Mouse (Mus musculus) CH12.LX (cell line): ENCODE results near the gene Gm17334. TPM values are rescaled to one million over a fixed set of nuclear protein-coding genes. Genes with fewer than 3 reads are reported as not detected.

Experiments
- DNase-seq: peaks from one replicate; pipeline ENCODE4 v3.0.0-alpha.2; 2013; ENCODE audit errors: extremely low read depth
- H3K27ac ChIP-seq: 2 replicates; pipeline ENCODE4 v1.5.1; 2012; ENCODE audit warnings: low read depth, mild to moderate bottlenecking, control low read depth, moderate library complexity; ENCODE audit not compliant: insufficient read depth
- H3K27me3 ChIP-seq: replicated peaks from 2 replicates; pipeline ENCODE3; 2012; ENCODE audit warnings: inconsistent platforms
- H3K36me3 ChIP-seq, 2 experiments: replicated peaks in 1 of 2; 2 replicates each; pipeline versions ENCODE3 to v1.6.1; 2012; ENCODE audit warnings: inconsistent platforms in 1 of 2, low read length in 1 of 2, mild to moderate bottlenecking in 1 of 2, mixed read lengths in 1 of 2, moderate library complexity in 1 of 2; ENCODE audit not compliant: control insufficient read depth in 1 of 2, insufficient read depth in 1 of 2
- H3K4me1 ChIP-seq, 2 experiments: 2 replicates each; pipeline ENCODE4 v1.6.1; 2012; ENCODE audit warnings: inconsistent platforms in 1 of 2, moderate library complexity in 1 of 2; ENCODE audit not compliant: insufficient read depth in 2 of 2, control insufficient read depth in 1 of 2
- H3K4me2 ChIP-seq: 2 replicates; pipeline ENCODE4 v1.6.1; 2012; ENCODE audit warnings: low read depth, mild to moderate bottlenecking, control low read depth; ENCODE audit not compliant: poor library complexity, insufficient read depth, severe bottlenecking
- H3K4me3 ChIP-seq, 3 experiments: fragments of 150-350 bp in 1 of 3; sonication (generic) in 1 of 3; replicated peaks in 1 of 3; 2 replicates each; pipeline versions ENCODE3 to v1.5.1; 2011 to 2012; ENCODE audit warnings: low read depth in 2 of 3, low read length in 2 of 3, mild to moderate bottlenecking in 2 of 3, moderate library complexity in 2 of 3, control low read depth in 1 of 3, improper control_type of control experiment in 1 of 3, inconsistent platforms in 1 of 3, mixed read lengths in 1 of 3; ENCODE audit not compliant: poor library complexity in 1 of 3
- H3K79me2 ChIP-seq: replicated peaks from 2 replicates; pipeline ENCODE4 v1.6.1; 2012; ENCODE audit warnings: mild to moderate bottlenecking, moderate library complexity; ENCODE audit not compliant: control insufficient read depth, poor library complexity, insufficient read depth, severe bottlenecking; ENCODE audit errors: extremely low read depth
- H3K9ac ChIP-seq: 2 replicates; pipeline ENCODE4 v1.6.1; 2012; ENCODE audit warnings: low read depth, mild to moderate bottlenecking, control low read depth, moderate library complexity; ENCODE audit not compliant: insufficient read depth
- H3K9me3 ChIP-seq: replicated peaks from 2 replicates; pipeline ENCODE3; 2012; ENCODE audit warnings: low read length, inconsistent platforms, mixed read lengths
- BHLHE40 ChIP-seq: IDR thresholded peaks from 2 replicates; pipeline ENCODE4 v1.6.1; 2011; ENCODE audit warnings: mild to moderate bottlenecking, low read depth, low read length, improper control_type of control experiment
- CHD1 ChIP-seq: IDR thresholded peaks from 2 replicates; pipeline ENCODE4 v1.6.1; 2012; ENCODE audit warnings: low read depth, low read length, improper control_type of control experiment, inconsistent platforms
- CHD2 ChIP-seq: IDR thresholded peaks from 2 replicates; pipeline ENCODE4 v1.6.1; 2011; ENCODE audit warnings: low read length, improper control_type of control experiment
- CTCF ChIP-seq, 2 experiments: IDR thresholded peaks in 1 of 2; conservative IDR thresholded peaks in 1 of 2; 2 replicates each; pipeline ENCODE4 v1.5.1; 2011 to 2012; ENCODE audit warnings: low read depth in 2 of 2, low read length in 2 of 2, improper control_type of control experiment in 1 of 2, inconsistent platforms in 1 of 2, mild to moderate bottlenecking in 1 of 2, moderate library complexity in 1 of 2
- ELF1 ChIP-seq: IDR thresholded peaks from 2 replicates; pipeline ENCODE4 v1.6.1; 2014; ENCODE audit warnings: low read depth, mild to moderate bottlenecking, inconsistent platforms, low read length, improper control_type of control experiment
- GABPA ChIP-seq: IDR thresholded peaks from 2 replicates; pipeline ENCODE4 v1.6.1; 2012; ENCODE audit warnings: low read depth, low read length, improper control_type of control experiment, inconsistent platforms; ENCODE audit not compliant: insufficient replicate concordance
- HCFC1 ChIP-seq: IDR thresholded peaks from 2 replicates; pipeline ENCODE4 v1.6.1; 2012; ENCODE audit warnings: low read depth, mild to moderate bottlenecking, inconsistent platforms, low read length, improper control_type of control experiment
- IRF4 ChIP-seq: IDR thresholded peaks from 2 replicates; pipeline ENCODE4 v1.6.1; 2014; ENCODE audit warnings: low read depth, mild to moderate bottlenecking, inconsistent platforms, low read length, improper control_type of control experiment
- JUND ChIP-seq: conservative IDR thresholded peaks from 2 replicates; pipeline ENCODE4 v1.6.1; 2011; ENCODE audit warnings: low read depth, low read length, improper control_type of control experiment
- MAZ ChIP-seq: IDR thresholded peaks from 2 replicates; pipeline ENCODE4 v1.6.1; 2012; ENCODE audit warnings: low read depth, mild to moderate bottlenecking, inconsistent platforms, low read length, improper control_type of control experiment, moderate library complexity
- MYC ChIP-seq: IDR thresholded peaks from 2 replicates; pipeline ENCODE4 v1.6.1; 2011; ENCODE audit warnings: low read depth, mild to moderate bottlenecking, improper control_type of control experiment, low read length
- PAX5 ChIP-seq: IDR thresholded peaks from 2 replicates; pipeline ENCODE4 v1.6.1; 2012; ENCODE audit warnings: low read length, inconsistent platforms, mixed read lengths
- POLR2A ChIP-seq: IDR thresholded peaks from 2 replicates; pipeline ENCODE4 v1.6.1; 2011; ENCODE audit warnings: low read depth, mild to moderate bottlenecking, improper control_type of control experiment, low read length
- POLR2AphosphoS2 ChIP-seq: IDR thresholded peaks from 2 replicates; pipeline ENCODE4 v1.6.1; 2011; ENCODE audit warnings: low read depth, low read length, improper control_type of control experiment
- TBP ChIP-seq: conservative IDR thresholded peaks from 2 replicates; pipeline ENCODE4 v1.6.1; 2011; ENCODE audit warnings: low read depth, low read length, improper control_type of control experiment
- UBTF ChIP-seq: IDR thresholded peaks from 2 replicates; pipeline ENCODE4 v1.6.1; 2012; ENCODE audit warnings: low read depth, mild to moderate bottlenecking, inconsistent platforms, low read length, improper control_type of control experiment, moderate library complexity
- USF1 ChIP-seq: IDR thresholded peaks from 2 replicates; pipeline ENCODE4 v1.6.1; 2014; ENCODE audit warnings: low read depth, mild to moderate bottlenecking, inconsistent platforms, low read length, improper control_type of control experiment
- ZKSCAN1 ChIP-seq: IDR thresholded peaks from 2 replicates; pipeline ENCODE4 v1.6.1; 2012; ENCODE audit warnings: low read depth, inconsistent platforms, low read length, improper control_type of control experiment, borderline replicate concordance
- ZMIZ1 ChIP-seq: IDR thresholded peaks from 2 replicates; pipeline ENCODE4 v1.6.1; 2012; ENCODE audit warnings: low read depth, mild to moderate bottlenecking, inconsistent platforms, low read length, improper control_type of control experiment
- ZNF384 ChIP-seq: IDR thresholded peaks from 2 replicates; pipeline ENCODE4 v1.6.1; 2012; ENCODE audit warnings: low read depth, low read length, improper control_type of control experiment, inconsistent platforms
- dilution Hi-C: fragments of 300-500 bp; cut with MboI; formaldehyde crosslinking; loops from 2 replicates; pipeline ENCODE4 v1.14.3; 2020; ENCODE audit warnings: low sequenced_read_pairs; ENCODE audit not compliant: extremely low pct_unique_long_range_greater_than_20kb, extremely low pct_ligation_motif_present
- in situ Hi-C: fragments of 300-500 bp; cut with MboI; formaldehyde crosslinking; loops from 3 replicates; pipeline ENCODE4 v1.14.3; 2019; ENCODE audit warnings: low sequenced_read_pairs, low pct_ligation_motif_present, low pct_unique_long_range_greater_than_20kb, mixed read lengths
- polyA plus RNA-seq: library from polyadenylated mRNA; unstranded; fragments of >175 nt; gene quantifications from 2 replicates; pipeline ENCODE4 v1.2.1, GENCODE M21; 2012; ENCODE audit warnings: low read depth; ENCODE audit not compliant: insufficient read length
- total RNA-seq, 2 experiments: library from RNA; depleted of rRNA; stranded (reverse); fragments of 300-350 nt in 1 of 2; fragments of >200 nt in 1 of 2; gene quantifications; 2 replicates each; pipeline ENCODE4 v1.2.3; 2012 to 2014

The Gm17334 gene
- total and polyA plus RNA-seq, 3 experiments: 0.47 to 0.72 TPM; not detected in 1

DNA sequence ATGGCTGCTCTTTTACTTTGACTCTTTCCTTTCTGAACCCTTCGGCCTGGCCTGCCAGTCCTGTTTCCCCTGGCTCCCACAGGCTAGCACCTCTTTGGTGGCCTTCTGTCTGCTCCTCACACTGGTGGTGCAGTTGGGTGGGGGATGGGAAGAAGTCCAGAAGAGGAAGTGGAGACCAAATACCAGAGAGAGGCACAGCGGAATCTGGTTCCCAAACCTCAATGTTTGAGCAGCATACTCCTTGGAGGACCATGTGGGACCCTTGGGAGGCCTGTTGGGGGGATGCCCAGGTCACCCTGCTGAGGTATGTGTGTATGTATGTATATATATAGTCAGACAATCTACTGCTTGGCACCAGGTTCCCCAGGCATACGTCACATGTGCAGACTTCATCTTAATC is 21.0 kb upstream of the Gm17334 start (continued):
- TF ChIP-seq TBP (no peak), UBTF (no peak), ELF1 (peak; percentile 75), ZNF384 (peak; percentile 15; the same call in 1 of the 2 replicates), ZMIZ1 (no peak), HCFC1 (peak; percentile 35; the same call in 1 of the 2 replicates)

DNA sequence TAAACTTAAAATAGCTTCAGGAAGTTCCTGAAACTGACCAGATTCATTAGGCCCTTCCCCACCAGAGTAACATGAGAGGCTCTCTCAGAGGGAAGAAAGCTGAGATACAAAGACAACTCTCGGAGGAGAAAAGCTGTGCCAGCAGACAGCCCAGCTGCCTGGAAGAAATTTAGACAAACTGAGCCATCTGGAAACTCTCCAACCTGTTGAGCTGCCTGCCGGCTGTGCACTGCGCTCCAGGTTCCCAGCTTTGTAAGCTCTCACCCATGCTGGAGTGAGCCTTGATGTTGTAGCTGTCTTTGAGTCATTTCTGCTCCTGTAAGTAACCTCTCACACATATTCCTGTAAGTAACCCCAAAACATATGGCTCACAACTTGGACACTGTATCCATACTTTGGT is 20.0 kb upstream of the Gm17334 start:
- no peak for TF ChIP-seq ZNF384
- TF ChIP-seq CHD2: 0 out of 2 replicates have a peak, but pooled peaks have one; percentile 11
- no peak for TF ChIP-seq ZMIZ1
- Histone ChIP-seq H3K9me3 (peaks cover 5% of the 10 kb centered on the region), H3K36me3 (no peaks in the 10 kb centered on the region), H3K4me2 (no peak overlapping the region), H3K27ac (no peak overlapping the region), H3K4me3 (no peak overlapping the region), H3K27me3 (no peaks in the 10 kb centered on the region), H3K9ac (no peak overlapping the region), H3K4me1 (peaks cover 26 to 48% of the 10 kb centered on the region in 2 experiments), H3K79me2 (no peaks in the 10 kb centered on the region)
- dilution Hi-C loops (no loop called here), in situ Hi-C loops (no loop called here)
- DNase-seq: no peak

DNA sequence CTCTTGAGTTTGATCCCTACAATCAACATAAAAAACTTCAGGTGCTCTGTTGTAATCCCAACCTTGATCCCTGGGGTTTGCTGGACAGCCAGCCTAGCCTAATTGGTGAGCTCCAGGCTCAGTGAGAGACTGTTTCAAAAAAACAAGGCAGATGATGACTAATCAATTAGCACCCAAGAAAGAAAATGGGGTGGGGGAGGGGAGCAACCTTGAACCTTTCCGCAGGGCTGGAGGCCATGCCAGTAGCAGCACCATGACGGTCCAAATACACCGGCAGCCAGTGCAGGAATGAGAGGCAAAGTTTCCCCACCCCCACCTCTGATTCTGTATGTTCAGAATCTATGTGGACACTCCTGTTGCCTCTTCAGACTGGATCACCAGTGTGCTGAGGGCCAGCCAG is 16.3 kb upstream of the Gm17334 start:
- Histone ChIP-seq H3K79me2 (no peaks in the 10 kb centered on the region), H3K36me3 (no peaks in the 10 kb centered on the region), H3K9me3 (peaks cover 5% of the 10 kb centered on the region), H3K27ac (no peak overlapping the region), H3K9ac (no peak overlapping the region), H3K4me1 (peaks cover 7 to 35% of the 10 kb centered on the region in 2 experiments; a peak in 3 of 4 replicates), H3K4me2 (no peak overlapping the region), H3K27me3 (no peaks in the 10 kb centered on the region)
- in situ Hi-C loops: no loop called here
- TF ChIP-seq USF1 (no peak), MAZ (no peak), CTCF (conservative IDR thresholded peaks at IDR 0.05 in 1 of 2, IDR thresholded peaks at IDR 0.05 in 1 of 2; ENCODE audit: low read depth in 2 of 2, low read length in 2 of 2) (no peak), MYC (no peak), ZNF384 (no peak), JUND (no peak), POLR2A (no peak), PAX5 (no peak), UBTF (no peak), IRF4 (no peak), POLR2AphosphoS2 (no peak), ZKSCAN1 (no peak), HCFC1 (no peak), BHLHE40 (no peak), CHD1 (no peak), GABPA (no peak)
- TF ChIP-seq, all 38 proteins: peak for 0
- dilution Hi-C loops: no loop called here
- H3K4me3 ChIP-seq: no peak overlapping the region
- DNase-seq: no peak
